Mouse (Mus musculus): ENCODE data around the gene Angpt4.

Gene Angpt4

GRCm38 (mm10) chr2:151910919-151911500 lies at the start of gene Angpt4:
TSS of gene Angpt4 (plus strand) at chr2:151911210.
- peak; percentile 38 for DNase-seq

GRCm38 (mm10) chr2:151862257-151862810 lies 48.7 kb upstream of the Angpt4 start:
- peak; percentile 37 for DNase-seq

GRCm38 (mm10) chr2:151864941-151865340 lies 46.1 kb upstream of the Angpt4 start:
- DNase-seq, result no peak

- DNase-seq, result peak; percentile 72
Measured at GRCm38 (mm10) chr2:151866487-151866886, 44.5 kb upstream of the Angpt4 start.

- DNase-seq, result no peak
Measured at GRCm38 (mm10) chr2:151868196-151868595, 42.8 kb upstream of the Angpt4 start.

GRCm38 (mm10) chr2:151874551-151874950 lies 36.5 kb upstream of the Angpt4 start:
- DNase-seq, result peak; percentile 55

- peak; percentile 76 for DNase-seq
Measured at GRCm38 (mm10) chr2:151876012-151876485, 35.0 kb upstream of the Angpt4 start.

- no peak for DNase-seq
Measured at GRCm38 (mm10) chr2:151878645-151879044, 32.4 kb upstream of the Angpt4 start.

- DNase-seq, result no peak
Measured at GRCm38 (mm10) chr2:151879760-151880159, 31.2 kb upstream of the Angpt4 start.

GRCm38 (mm10) chr2:151891031-151891430 lies 20.0 kb upstream of the Angpt4 start:
- no peak for DNase-seq

- DNase-seq, result peak; percentile 37
Measured at GRCm38 (mm10) chr2:151893122-151893774, 17.8 kb upstream of the Angpt4 start.

GRCm38 (mm10) chr2:151894209-151894980 lies 16.6 kb upstream of the Angpt4 start:
- DNase-seq, result no peak

GRCm38 (mm10) chr2:151895911-151896310 lies 15.1 kb upstream of the Angpt4 start:
- DNase-seq, result no peak

- DNase-seq, result no peak
Measured at GRCm38 (mm10) chr2:151898106-151898505, 12.9 kb upstream of the Angpt4 start.

GRCm38 (mm10) chr2:151900845-151901244 lies 10.2 kb upstream of the Angpt4 start:
- no peak for DNase-seq

- DNase-seq, result no peak
Measured at GRCm38 (mm10) chr2:151903267-151903666, 7.7 kb upstream of the Angpt4 start.

- no peak for DNase-seq
Measured at GRCm38 (mm10) chr2:151903933-151904332, 7.1 kb upstream of the Angpt4 start.

- no peak for DNase-seq
Measured at GRCm38 (mm10) chr2:151904636-151905035, 6.4 kb upstream of the Angpt4 start.

GRCm38 (mm10) chr2:151907020-151907419 lies 4.0 kb upstream of the Angpt4 start:
- DNase-seq, result no peak

GRCm38 (mm10) chr2:151909386-151909785 lies 1.6 kb upstream of the Angpt4 start:
- no peak for DNase-seq

GRCm38 (mm10) chr2:151910498-151910897 lies 512 bp upstream of the Angpt4 start:
- DNase-seq, result no peak

GRCm38 (mm10) chr2:151911751-151912150 lies 741 bp downstream of the Angpt4 start:
- no peak for DNase-seq

GRCm38 (mm10) chr2:151914120-151914519 lies 3.1 kb downstream of the Angpt4 start:
- no peak for DNase-seq
